Mouse (Mus musculus): ENCODE measurements around the gene Nhej1.

GRCm38 (mm10) chr1:75145589-75145988 is 20.6 kb upstream of the Nhej1 start:
- TF ChIP-seq CTCF (IDR thresholded peaks at IDR 0.05; ENCODE audit: low read depth): no peak
- TF ChIP-seq EP300 (optimal IDR thresholded peaks at IDR 0.05): no peak
